Mouse (Mus musculus): ENCODE data around the gene Ablim1.

DNA sequence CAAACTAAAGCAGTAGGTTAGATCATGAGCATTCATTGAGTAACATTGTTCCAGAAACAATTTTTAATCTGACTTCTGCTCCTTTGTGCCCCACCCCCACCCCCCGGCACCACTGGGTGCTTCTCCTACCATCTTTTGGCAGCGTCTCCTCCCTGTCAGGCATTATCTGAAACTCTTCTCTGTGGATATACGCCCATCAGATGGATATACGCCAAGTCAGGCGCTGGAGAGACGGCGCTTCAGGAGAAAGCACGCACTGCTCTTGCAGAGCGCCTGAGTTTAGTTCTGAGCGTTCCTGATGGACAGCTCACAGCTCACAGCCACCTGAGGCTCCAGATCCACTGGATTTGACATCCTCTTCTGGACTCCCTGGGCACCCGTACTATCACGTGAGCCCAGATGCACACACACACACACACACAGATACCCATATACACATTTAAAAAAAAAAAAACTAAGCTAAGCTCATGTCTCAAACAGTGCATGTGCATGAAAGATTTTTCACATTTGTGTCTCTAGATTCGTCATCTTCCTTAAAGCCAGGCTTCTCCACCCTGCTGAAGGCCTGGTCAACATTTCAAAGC lies 24.7 kb upstream of the Ablim1 start:
- TF ChIP-seq POLR2A (IDR thresholded peaks at IDR 0.05; ENCODE audit: borderline replicate concordance, insufficient read depth, low read length): no peak
- TF ChIP-seq CTCF (IDR thresholded peaks at IDR 0.05; ENCODE audit: borderline replicate concordance, insufficient read depth, low read depth, low read length): no peak

Measured in cerebellum, adult 2 months (tissue).